Mouse (Mus musculus) heart, embryonic 16.5 days (tissue): Measurements from ENCODE around the gene Ivns1abp. TPM values are rescaled to one million over a fixed set of nuclear protein-coding genes. Genes with fewer than 3 reads are reported as not detected.

Experiments used
- ATAC-seq: fragments of 200-750 bp; cut with Nextera tagmentation; replicated peaks from 2 replicates; pipeline ENCODE4 v1.8.0; 2017; ENCODE audit warnings: moderate number of reproducible peaks; ENCODE audit not compliant: insufficient read depth, low FRiP score; ENCODE audit errors: extremely low read depth
- H3K27ac ChIP-seq: fragments of 300-500 bp; sonication (generic); 2 replicates; pipeline ENCODE4 v1.5.1; 2014; ENCODE audit warnings: mild to moderate bottlenecking, low read length, control low read depth, moderate library complexity
- H3K27me3 ChIP-seq: fragments of 300-500 bp; sonication (generic); 2 replicates; pipeline ENCODE4 v1.6.1; 2014; ENCODE audit warnings: low read length, mixed read lengths; ENCODE audit not compliant: control insufficient read depth, insufficient read depth
- H3K36me3 ChIP-seq: fragments of 300-500 bp; sonication (generic); 2 replicates; pipeline ENCODE4 v1.6.1; 2014; ENCODE audit not compliant: control insufficient read depth, insufficient read depth
- H3K4me1 ChIP-seq: fragments of 300-500 bp; sonication (generic); 2 replicates; pipeline ENCODE4 v1.6.1; 2014; ENCODE audit warnings: low read length, mixed read lengths; ENCODE audit not compliant: control insufficient read depth, insufficient read depth
- H3K4me2 ChIP-seq: fragments of 300-500 bp; sonication (generic); 2 replicates; pipeline ENCODE4 v1.6.1; 2014; ENCODE audit warnings: low read depth, mild to moderate bottlenecking, control low read depth, low read length
- H3K4me3 ChIP-seq: fragments of 300-500 bp; sonication (generic); 2 replicates; pipeline ENCODE4 v1.5.1; 2014; ENCODE audit warnings: mild to moderate bottlenecking, control low read depth, low read length
- H3K9ac ChIP-seq: fragments of 300-500 bp; sonication (generic); 2 replicates; pipeline ENCODE4 v1.6.1; 2014; ENCODE audit warnings: low read length, control low read depth
- H3K9me3 ChIP-seq: fragments of 300-500 bp; sonication (generic); replicated peaks from 2 replicates; pipeline ENCODE4 v1.6.1; 2016; ENCODE audit warnings: low read length; ENCODE audit not compliant: control insufficient read depth
- WGBS: fragments of 180-500 bp; shearing (Covaris S2); extraction: QIAGEN DNeasy Blood & Tissue Kit; methylation state at CpG from one replicate; pipeline ENCODE4 v1.1.7; 2014; 5-methylcytosine and 5-hydroxymethylcytosine counted together
- polyA plus RNA-seq: library from polyadenylated mRNA; unstranded; fragments of >200 nt; fragmentation: Nextera tagmentation; extraction: Ambion mirVana; gene quantifications from 2 replicates; pipeline ENCODE4 v1.2.1, GENCODE M21; 2015

Gene Ivns1abp
- polyA plus RNA-seq, 1 experiment from 2014 or later: 367 TPM

DNA sequence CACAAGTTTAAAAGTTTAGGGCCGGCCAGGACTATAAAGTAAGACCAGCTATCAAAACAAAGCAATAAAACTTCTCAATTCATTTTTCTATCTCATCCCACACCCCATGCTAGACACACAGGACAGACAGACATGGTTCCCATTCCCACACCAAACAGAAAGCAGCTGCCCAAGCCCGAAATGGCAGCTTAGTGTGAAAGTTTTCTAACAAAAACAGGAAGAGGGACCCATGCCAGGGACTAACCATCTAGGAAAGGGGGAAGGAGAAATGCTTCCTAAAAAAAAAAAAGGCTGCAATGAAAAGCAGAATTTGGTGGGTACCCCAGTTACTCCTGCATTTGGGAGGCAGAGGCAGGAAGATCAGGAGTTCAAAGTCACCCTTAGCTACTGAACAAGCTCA is 37.2 kb upstream of the Ivns1abp start:
- H3K9me3 ChIP-seq: no peaks in the 10 kb centered on the region
- H3K9ac ChIP-seq: no peak overlapping the region
- H3K36me3 ChIP-seq: no peaks in the 10 kb centered on the region
- no peak overlapping the region for H3K4me2 ChIP-seq
- WGBS: 75% methylated on average over 2 of the region's 2 CpGs
- ATAC-seq: no peak
- H3K4me1 ChIP-seq: peaks cover 3% of the 10 kb centered on the region; the same call in 1 of the 2 replicates
- H3K27ac ChIP-seq: no peak overlapping the region
- H3K4me3 ChIP-seq: no peak overlapping the region
- H3K27me3 ChIP-seq: no peaks in the 10 kb centered on the region

DNA sequence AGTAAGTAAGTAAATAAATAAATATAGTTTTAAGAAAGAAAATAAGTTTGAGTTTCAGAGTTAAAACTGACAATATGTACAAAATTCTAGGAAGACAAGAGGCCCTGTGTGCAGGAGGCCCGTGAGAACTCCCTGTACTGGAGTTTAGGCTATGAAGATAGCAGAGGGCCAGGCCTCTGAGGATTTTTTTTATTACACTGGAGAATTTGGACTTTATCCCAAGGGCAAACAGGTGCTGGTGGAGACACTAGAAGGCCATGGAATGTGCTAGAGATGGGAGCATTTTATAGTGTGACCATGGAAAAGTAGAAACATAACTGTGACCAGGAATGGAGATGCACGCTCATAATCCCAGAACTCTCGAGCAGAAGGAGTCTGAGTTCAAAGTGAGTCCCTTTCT is 36.5 kb upstream of the Ivns1abp start:
- no peak for ATAC-seq
- Histone ChIP-seq H3K9me3 (no peaks in the 10 kb centered on the region), H3K4me1 (peaks cover 3% of the 10 kb centered on the region; the same call in 1 of the 2 replicates), H3K27me3 (no peaks in the 10 kb centered on the region), H3K4me2 (no peak overlapping the region), H3K9ac (no peak overlapping the region), H3K27ac (no peak overlapping the region), H3K4me3 (no peak overlapping the region), H3K36me3 (no peaks in the 10 kb centered on the region)
- WGBS: 81% methylated on average over 3 of the region's 3 CpGs

DNA sequence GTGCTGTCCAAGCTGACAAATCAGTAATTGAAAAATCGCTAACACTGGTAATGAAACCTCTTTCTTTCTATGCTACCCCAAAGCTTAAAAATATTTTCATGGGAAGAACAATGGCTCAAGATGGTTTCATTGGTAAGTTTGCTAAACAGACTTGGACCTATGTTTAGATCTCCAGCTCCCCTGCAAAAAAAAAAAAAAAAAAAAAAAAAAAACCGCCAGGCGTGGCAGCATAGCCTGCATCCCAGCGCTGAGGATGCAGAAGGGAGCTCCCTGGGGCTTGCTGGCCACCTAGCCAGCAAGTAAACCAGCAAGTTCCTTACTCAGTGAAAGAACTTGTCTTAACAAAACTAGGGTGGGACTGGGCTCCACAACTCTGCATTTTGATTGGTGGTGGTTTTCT is 35.8 kb upstream of the Ivns1abp start:
- no peaks in the 10 kb centered on the region for H3K27me3 ChIP-seq
- whole genome bisulfite sequencing: 49% methylated on average over 4 of the region's 4 CpGs
- ATAC-seq: no peak
- peaks cover 3% of the 10 kb centered on the region; the same call in 1 of the 2 replicates for H3K4me1 ChIP-seq
- no peak overlapping the region for H3K4me3 ChIP-seq
- H3K4me2 ChIP-seq: no peak overlapping the region
- H3K9ac ChIP-seq: no peak overlapping the region
- no peaks in the 10 kb centered on the region for H3K9me3 ChIP-seq
- H3K27ac ChIP-seq: no peak overlapping the region
- no peaks in the 10 kb centered on the region for H3K36me3 ChIP-seq

DNA sequence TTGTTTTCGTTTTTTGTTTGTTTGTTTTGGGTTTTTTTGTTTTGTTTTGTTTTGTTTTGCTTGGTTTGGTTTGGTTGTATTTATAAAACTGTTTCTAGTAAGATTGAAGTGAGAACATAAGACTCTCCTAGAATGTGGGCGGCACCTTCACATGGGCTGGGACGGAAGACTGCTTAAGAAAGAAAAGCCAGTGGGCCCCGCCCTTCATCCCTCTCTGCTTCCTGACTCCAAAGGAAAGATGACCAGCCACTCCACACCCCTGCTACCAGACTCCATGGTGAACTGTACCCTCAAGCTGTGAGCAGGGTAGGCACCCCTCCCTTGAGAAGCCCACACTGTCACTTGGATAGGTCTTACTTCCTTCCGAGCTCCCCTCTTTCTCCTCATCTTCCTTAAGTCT is 33.8 kb upstream of the Ivns1abp start:
- ATAC-seq: no peak
- no peaks in the 10 kb centered on the region for H3K9me3 ChIP-seq
- 70% methylated on average over 5 of the region's 5 CpGs for WGBS
- H3K9ac ChIP-seq: no peak overlapping the region
- H3K27ac ChIP-seq: no peak overlapping the region
- H3K4me1 ChIP-seq: peaks cover 3% of the 10 kb centered on the region; the same call in 1 of the 2 replicates
- no peaks in the 10 kb centered on the region for H3K27me3 ChIP-seq
- H3K4me3 ChIP-seq: no peak overlapping the region
- no peaks in the 10 kb centered on the region for H3K36me3 ChIP-seq
- no peak overlapping the region for H3K4me2 ChIP-seq

DNA sequence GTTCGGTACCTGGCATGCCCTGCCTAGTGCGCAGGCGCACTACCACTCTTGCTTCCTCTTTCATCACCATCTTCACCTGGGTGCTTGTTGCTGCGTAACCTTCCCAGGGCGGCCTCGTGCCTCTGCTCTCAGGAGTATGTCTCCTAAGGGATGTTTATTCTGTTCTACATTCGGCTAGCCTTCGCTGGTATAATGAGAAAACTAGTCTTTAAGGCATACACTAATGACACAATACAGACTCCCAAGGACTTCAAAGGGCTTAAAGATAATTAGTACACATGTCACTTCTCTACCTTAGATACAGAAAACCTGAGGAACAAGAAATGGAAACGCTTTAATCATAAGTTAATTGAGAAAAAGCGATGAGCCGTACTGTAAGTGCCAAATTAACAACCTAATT is 32.9 kb upstream of the Ivns1abp start:
- no peaks in the 10 kb centered on the region for H3K27me3 ChIP-seq
- no peak overlapping the region for H3K4me2 ChIP-seq
- no peak for ATAC-seq
- H3K36me3 ChIP-seq: no peaks in the 10 kb centered on the region
- no peak overlapping the region for H3K9ac ChIP-seq
- no peak overlapping the region for H3K27ac ChIP-seq
- WGBS: 89% methylated on average over 11 of the region's 11 CpGs
- H3K9me3 ChIP-seq: no peaks in the 10 kb centered on the region
- H3K4me3 ChIP-seq: no peak overlapping the region
- peaks cover 3% of the 10 kb centered on the region; the same call in 1 of the 2 replicates for H3K4me1 ChIP-seq

DNA sequence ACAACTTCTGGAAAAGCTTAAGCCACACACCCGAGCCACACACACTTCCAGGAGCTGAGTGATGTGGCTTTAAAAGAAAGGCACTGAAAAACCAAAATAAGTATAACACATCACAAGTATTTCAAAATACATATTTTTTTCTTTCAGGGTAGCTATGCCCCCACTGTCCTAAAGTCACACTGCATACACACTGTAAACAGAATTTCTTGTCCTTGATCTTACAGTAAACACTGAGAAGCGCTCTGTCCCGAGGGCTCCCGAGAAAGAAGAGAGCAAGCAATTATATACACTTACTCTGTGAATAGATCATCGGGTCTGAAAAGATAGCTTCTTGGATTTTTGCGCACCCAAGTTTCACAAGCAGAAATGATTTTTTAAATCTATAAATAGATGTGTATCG is 25.0 kb upstream of the Ivns1abp start:
- H3K36me3 ChIP-seq: no peaks in the 10 kb centered on the region
- WGBS: 82% methylated on average over 7 of the region's 7 CpGs
- H3K4me2 ChIP-seq: no peak overlapping the region
- no peak overlapping the region for H3K4me3 ChIP-seq
- no peak overlapping the region for H3K9ac ChIP-seq
- H3K4me1 ChIP-seq: no peaks in the 10 kb centered on the region
- no peak overlapping the region for H3K27ac ChIP-seq
- no peaks in the 10 kb centered on the region for H3K9me3 ChIP-seq
- no peak for ATAC-seq
- no peaks in the 10 kb centered on the region for H3K27me3 ChIP-seq

DNA sequence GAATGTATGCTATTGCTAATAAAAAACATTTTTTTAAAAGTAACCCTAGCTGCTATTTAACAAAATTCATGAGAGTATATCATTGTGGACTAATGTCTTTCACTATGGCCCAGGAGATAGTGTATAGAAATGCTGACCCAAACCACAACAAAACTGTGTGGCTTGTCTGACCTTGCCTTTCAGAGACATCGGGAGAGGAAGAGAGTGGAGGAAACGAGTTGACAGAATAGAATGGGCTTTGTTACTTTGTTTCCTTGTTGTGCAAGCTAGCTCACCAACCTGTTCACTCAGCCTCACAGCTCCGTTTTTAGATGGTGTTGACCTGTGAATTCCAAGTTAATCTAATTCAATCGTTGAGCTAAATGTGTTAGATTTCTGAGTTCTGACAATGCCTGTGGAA is 23.9 kb upstream of the Ivns1abp start:
- no peaks in the 10 kb centered on the region for H3K4me1 ChIP-seq
- H3K27me3 ChIP-seq: no peaks in the 10 kb centered on the region
- no peaks in the 10 kb centered on the region for H3K9me3 ChIP-seq
- 34% methylated on average over 4 of the region's 4 CpGs for WGBS
- no peak overlapping the region for H3K27ac ChIP-seq
- H3K9ac ChIP-seq: no peak overlapping the region
- H3K4me3 ChIP-seq: no peak overlapping the region
- H3K4me2 ChIP-seq: no peak overlapping the region
- no peak for ATAC-seq
- no peaks in the 10 kb centered on the region for H3K36me3 ChIP-seq

DNA sequence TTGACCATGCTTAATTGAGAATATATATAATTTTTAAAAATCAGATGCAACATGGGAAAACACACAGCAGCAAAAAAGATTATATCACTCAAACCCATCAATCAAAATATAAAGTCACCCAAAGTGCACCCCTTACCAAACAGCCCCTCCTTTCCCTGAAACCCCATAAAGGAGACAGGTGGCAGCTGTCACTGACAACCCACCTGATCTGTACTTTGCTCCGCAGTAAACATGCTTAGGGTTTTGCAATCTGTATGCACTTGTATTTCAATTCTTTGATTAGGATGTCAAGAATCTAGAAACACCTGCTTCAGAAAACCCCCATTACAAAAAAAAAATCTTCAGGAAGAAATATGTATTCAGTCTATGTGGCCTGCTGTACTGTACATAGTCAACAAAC is 18.9 kb upstream of the Ivns1abp start:
- Histone ChIP-seq H3K4me3 (no peak overlapping the region), H3K4me1 (no peaks in the 10 kb centered on the region), H3K9ac (no peak overlapping the region), H3K27ac (no peak overlapping the region), H3K36me3 (no peaks in the 10 kb centered on the region), H3K4me2 (no peak overlapping the region), H3K9me3 (no peaks in the 10 kb centered on the region), H3K27me3 (no peaks in the 10 kb centered on the region)
- WGBS: 74% methylated on average over 1 of the region's 1 CpGs
- no peak for ATAC-seq

DNA sequence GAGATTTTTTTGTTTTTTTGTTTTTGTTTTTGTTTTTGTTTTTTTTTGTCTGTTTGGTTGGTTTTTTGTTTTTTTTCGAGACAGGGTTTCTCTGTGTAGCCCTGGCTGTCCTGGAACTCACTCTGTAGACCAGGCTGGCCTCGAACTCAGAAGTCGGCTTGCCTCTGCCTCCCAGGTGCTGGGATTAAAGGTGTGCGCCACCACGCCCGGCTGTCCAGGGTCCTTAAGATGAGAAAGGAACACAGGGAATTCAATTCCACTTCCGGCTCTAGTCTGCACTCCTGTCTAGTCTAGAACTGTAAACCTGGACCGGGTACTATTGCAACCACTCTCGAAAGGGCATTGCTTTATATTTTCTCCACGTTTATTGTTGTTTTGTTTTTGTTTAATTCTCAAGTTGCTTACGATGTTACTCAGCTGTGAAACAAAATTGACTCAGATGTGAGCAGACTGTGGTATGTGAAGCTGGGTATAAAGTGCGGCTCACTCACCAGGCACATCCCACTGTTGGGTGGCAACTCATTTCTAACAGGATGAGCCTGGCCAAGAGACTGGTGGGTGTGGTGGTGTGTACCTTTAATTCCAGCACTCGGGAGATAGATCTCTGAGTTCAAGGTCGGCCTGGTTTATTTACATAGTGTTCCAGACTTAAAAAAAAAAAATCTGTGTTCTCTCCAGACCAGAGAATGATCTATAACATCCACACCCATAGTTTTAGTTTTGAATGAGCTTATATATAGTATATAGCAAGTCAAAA is 15.8 kb upstream of the Ivns1abp start:
- Histone ChIP-seq H3K9me3 (no peaks in the 10 kb centered on the region), H3K4me1 (no peaks in the 10 kb centered on the region), H3K27ac (no peak overlapping the region), H3K4me2 (no peak overlapping the region), H3K4me3 (no peak overlapping the region), H3K9ac (no peak overlapping the region), H3K36me3 (no peaks in the 10 kb centered on the region), H3K27me3 (no peaks in the 10 kb centered on the region)
- ATAC-seq: no peak
- 82% methylated on average over 14 of the region's 14 CpGs for WGBS
